Mouse (Mus musculus): ENCODE measurements around the gene Mylk4.

GRCm38 (mm10) chr13:32828886-32829285 is 45.1 kb upstream of the Mylk4 start:
- no peak for TF ChIP-seq CTCF (IDR thresholded peaks at IDR 0.05)
- no peak for TF ChIP-seq POLR2A (IDR thresholded peaks at IDR 0.05; ENCODE audit: insufficient read depth, low read depth, low read length)

Measured in heart, adult 2 months (tissue).